Comparison of ENCODE assay signal across 35 mouse cellular contexts in the genomic region with DNA sequence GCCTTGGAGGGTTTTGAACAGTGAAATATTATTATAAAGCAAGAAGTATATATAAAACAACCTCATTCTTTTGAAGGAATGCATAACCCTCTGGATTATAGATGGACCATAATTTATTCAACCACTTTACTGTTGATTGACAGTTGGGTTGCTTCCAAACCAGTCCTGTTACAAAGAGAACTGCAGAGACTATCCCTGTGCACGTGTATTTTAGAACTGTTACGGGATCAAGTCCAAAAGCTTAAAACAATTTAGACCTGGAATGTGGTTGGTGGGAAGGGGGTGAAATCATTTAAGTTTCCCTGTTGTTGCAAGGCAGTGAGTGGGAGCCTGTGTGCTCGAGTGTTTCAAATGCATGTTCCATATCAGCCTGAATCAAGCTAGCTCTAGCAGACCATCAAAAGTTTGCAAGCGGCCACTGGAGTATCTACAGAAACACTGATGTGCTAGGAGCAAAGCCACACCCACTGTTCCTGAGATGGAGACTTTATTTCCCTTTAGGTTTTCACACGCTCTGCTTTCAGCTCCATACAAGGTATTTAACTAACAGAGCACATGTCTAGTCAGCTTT.
A peak's percentile ranks its signal among the peaks of the same experiment; 100 is the strongest.
DNase-seq lines count a peak whose midpoint lies in the region; ATAC-seq and TF ChIP-seq lines count a peak whose summit lies in the region.
"Had no signal": no experiment of that assay in that cellular context is flagged by ENCODE, and none has a peak within 500 bp of the region (broad histone marks: within the 10 kb centered on the region; RNA-seq: fewer than 3 reads in every experiment).

No protein-coding gene starts in this region.

- 56% methylated on average over 5 of the region's 5 CpGs for WGBS in limb, embryonic 13.5 days
- 81% methylated on average over 5 of the region's 5 CpGs for WGBS in limb, embryonic 10.5 days
- 32% methylated on average over 5 of the region's 5 CpGs for WGBS in embryonic facial prominence, embryonic 13.5 days
- 45% methylated on average over 5 of the region's 5 CpGs for WGBS in limb, embryonic 14.5 days
- WGBS in midbrain, embryonic 14.5 days, result 67% methylated on average over 5 of the region's 5 CpGs

- 0 out of 2 replicates have a peak, but pooled peaks cover 5% of the 10 kb centered on the region for H3K4me1 ChIP-seq in limb, embryonic 13.5 days
- H3K4me1 ChIP-seq in limb, embryonic 10.5 days, result no peaks in the 10 kb centered on the region
- peaks cover 15% of the 10 kb centered on the region for H3K4me1 ChIP-seq in embryonic facial prominence, embryonic 13.5 days
- H3K4me1 ChIP-seq in limb, embryonic 14.5 days (ENCODE audit: control insufficient read depth, insufficient read depth, low read length), result peaks cover 4% of the 10 kb centered on the region; the same call in 1 of the 2 replicates
- H3K4me1 ChIP-seq in midbrain, embryonic 14.5 days (ENCODE audit: control insufficient read depth, insufficient read depth, low read length), result no peaks in the 10 kb centered on the region
- H3K4me1 ChIP-seq: forebrain, embryonic 12.5 days; heart, embryonic 13.5 days; hindbrain, embryonic 13.5 days; limb, embryonic 15.5 days; liver, embryonic 13.5 days; midbrain, embryonic 13.5 days had no signal

- H3K9me3 ChIP-seq in limb, embryonic 13.5 days, result no peaks in the 10 kb centered on the region
- H3K9me3 ChIP-seq in limb, embryonic 10.5 days (replicated peaks), result no peaks in the 10 kb centered on the region
- no peaks in the 10 kb centered on the region for H3K9me3 ChIP-seq in embryonic facial prominence, embryonic 13.5 days
- no peaks in the 10 kb centered on the region for H3K9me3 ChIP-seq in limb, embryonic 14.5 days (ENCODE audit: control insufficient read depth, low read length)
- H3K9me3 ChIP-seq in midbrain, embryonic 14.5 days (ENCODE audit: control insufficient read depth, low read length), result no peaks in the 10 kb centered on the region
- H3K9me3 ChIP-seq: forebrain, embryonic 12.5 days; heart, embryonic 13.5 days; hindbrain, embryonic 13.5 days; limb, embryonic 15.5 days; liver, embryonic 13.5 days; megakaryocyte, embryonic 14.5 days; midbrain, embryonic 13.5 days had no signal

- 0 out of 2 replicates have a peak, but pooled peaks have one; percentile 19 for ATAC-seq in limb, embryonic 13.5 days (ENCODE audit: low FRiP score, low read depth)
- ATAC-seq in embryonic facial prominence, embryonic 13.5 days (ENCODE audit: insufficient number of reproducible peaks, insufficient read depth, low FRiP score, low TSS enrichment, low read depth), result peak; percentile 74
- ATAC-seq in limb, embryonic 14.5 days (ENCODE audit: low FRiP score, low read depth), result peak; percentile 44; the same call in 1 of the 2 replicates
- ATAC-seq in midbrain, embryonic 14.5 days (ENCODE audit: low FRiP score, low TSS enrichment), result no peak
- ATAC-seq: lung, postnatal 0 days; midbrain, embryonic 13.5 days; Patski had no signal

- H3K4me2 ChIP-seq in limb, embryonic 13.5 days (replicated peaks), result no peak overlapping the region
- H3K4me2 ChIP-seq in embryonic facial prominence, embryonic 13.5 days, result no peak overlapping the region
- no peak overlapping the region for H3K4me2 ChIP-seq in limb, embryonic 14.5 days (replicated peaks; ENCODE audit: low read depth, low read length, severe bottlenecking)
- H3K4me2 ChIP-seq in midbrain, embryonic 14.5 days (ENCODE audit: low read length), result no peak overlapping the region
- H3K4me2 ChIP-seq: forebrain, embryonic 12.5 days; heart, embryonic 13.5 days; hindbrain, embryonic 13.5 days; limb, embryonic 15.5 days; liver, embryonic 13.5 days; midbrain, embryonic 13.5 days had no signal

- H3K9ac ChIP-seq in limb, embryonic 13.5 days, result no peak overlapping the region
- H3K9ac ChIP-seq in embryonic facial prominence, embryonic 13.5 days, result no peak overlapping the region
- no peak overlapping the region for H3K9ac ChIP-seq in limb, embryonic 14.5 days (ENCODE audit: low read depth, low read length, severe bottlenecking)
- no peak overlapping the region for H3K9ac ChIP-seq in midbrain, embryonic 14.5 days (replicated peaks; ENCODE audit: low read length)
- H3K9ac ChIP-seq: forebrain, embryonic 12.5 days; heart, embryonic 13.5 days; hindbrain, embryonic 13.5 days; limb, embryonic 15.5 days; liver, embryonic 13.5 days; midbrain, embryonic 13.5 days had no signal

- no peaks in the 10 kb centered on the region for H3K36me3 ChIP-seq in limb, embryonic 13.5 days
- H3K36me3 ChIP-seq in limb, embryonic 10.5 days, result no peaks in the 10 kb centered on the region
- H3K36me3 ChIP-seq in embryonic facial prominence, embryonic 13.5 days, result no peaks in the 10 kb centered on the region
- no peaks in the 10 kb centered on the region for H3K36me3 ChIP-seq in limb, embryonic 14.5 days (ENCODE audit: control insufficient read depth, insufficient read depth, low read length)
- no peaks in the 10 kb centered on the region for H3K36me3 ChIP-seq in midbrain, embryonic 14.5 days (ENCODE audit: control insufficient read depth, insufficient read depth, low read length)
- H3K36me3 ChIP-seq: forebrain, embryonic 12.5 days; heart, embryonic 13.5 days; hindbrain, embryonic 13.5 days; limb, embryonic 15.5 days; liver, embryonic 13.5 days; midbrain, embryonic 13.5 days had no signal

- peak; percentile 64 for DNase-seq in heart, adult 11 months
- DNase-seq in heart, postnatal 10 days, result no peak
- DNase-seq in limb, embryonic 10.5 days (ENCODE audit: low spot score), result no peak
- peak; percentile 51 for DNase-seq in limb, embryonic 14.5 days (ENCODE audit: low spot score)
- no peak for DNase-seq in midbrain, embryonic 14.5 days
- DNase-seq: adrenal gland, postnatal 10 days; B cell, adult 2 months; cerebellum, adult 11 months; cerebellum, adult 9-11 months; embryo, embryonic 11 days; gastrocnemius, adult 2 months; gastrocnemius, postnatal 36 days; heart, adult 2 months; heart, postnatal 4 days; kidney, adult 11 months; kidney, postnatal 36 days; liver, embryonic 13.5 days; lung, adult 18-20 months; lung, postnatal 4 days; right cerebral cortex, postnatal 14 days; spleen, adult 18-20 months; thymus, postnatal 4 days had no signal

- no peak overlapping the region for H3K27ac ChIP-seq in limb, embryonic 13.5 days
- no peak overlapping the region for H3K27ac ChIP-seq in limb, embryonic 10.5 days
- H3K27ac ChIP-seq in embryonic facial prominence, embryonic 13.5 days, result peak overlapping the region; percentile 68
- no peak overlapping the region for H3K27ac ChIP-seq in limb, embryonic 14.5 days (replicated peaks; ENCODE audit: low read depth, low read length)
- no peak overlapping the region for H3K27ac ChIP-seq in midbrain, embryonic 14.5 days (replicated peaks; ENCODE audit: low read depth, low read length)
- H3K27ac ChIP-seq: forebrain, embryonic 12.5 days; gastrocnemius, adult 2 months; heart, adult 2 months; heart, embryonic 13.5 days; hindbrain, embryonic 13.5 days; layer of hippocampus, adult 2 months; left cerebral cortex, adult 2 months; limb, embryonic 15.5 days; liver, embryonic 13.5 days; midbrain, embryonic 13.5 days had no signal

- intact Hi-C loops in heart, postnatal 10 days (cut with DNase I), result no loop called here

- no peak for TF ChIP-seq POLR2A in limb, embryonic 14.5 days (IDR thresholded peaks at IDR 0.05; ENCODE audit: borderline replicate concordance, extremely low read depth, insufficient read depth, insufficient read length)

- no peak overlapping the region for H3K4me3 ChIP-seq in limb, embryonic 13.5 days
- no peak overlapping the region for H3K4me3 ChIP-seq in limb, embryonic 10.5 days
- no peak overlapping the region for H3K4me3 ChIP-seq in embryonic facial prominence, embryonic 13.5 days
- no peak overlapping the region for H3K4me3 ChIP-seq in limb, embryonic 14.5 days (replicated peaks; ENCODE audit: low read length)
- H3K4me3 ChIP-seq in midbrain, embryonic 14.5 days (replicated peaks; ENCODE audit: low read depth, low read length), result no peak overlapping the region
- H3K4me3 ChIP-seq: forebrain, embryonic 12.5 days; gastrocnemius, adult 2 months; heart, adult 2 months; heart, embryonic 13.5 days; hindbrain, embryonic 13.5 days; layer of hippocampus, adult 2 months; left cerebral cortex, adult 2 months; limb, embryonic 15.5 days; liver, embryonic 13.5 days; megakaryocyte, embryonic 14.5 days; midbrain, embryonic 13.5 days had no signal

- peaks cover 15% of the 10 kb centered on the region for H3K27me3 ChIP-seq in limb, embryonic 13.5 days
- H3K27me3 ChIP-seq in limb, embryonic 10.5 days (ENCODE audit: low read depth, poor library complexity, severe bottlenecking), result no peaks in the 10 kb centered on the region
- H3K27me3 ChIP-seq in embryonic facial prominence, embryonic 13.5 days, result no peaks in the 10 kb centered on the region
- H3K27me3 ChIP-seq in limb, embryonic 14.5 days (ENCODE audit: control insufficient read depth, insufficient read depth, low read length), result no peaks in the 10 kb centered on the region
- H3K27me3 ChIP-seq in midbrain, embryonic 14.5 days (ENCODE audit: control insufficient read depth, insufficient read depth, low read length), result no peaks in the 10 kb centered on the region
- H3K27me3 ChIP-seq: CH12.LX; forebrain, embryonic 12.5 days; heart, embryonic 13.5 days; hindbrain, embryonic 13.5 days; liver, embryonic 13.5 days; midbrain, embryonic 13.5 days; Patski had no signal

Comparison
In these comparisons a context has a peak if more than half of its experiments do, and no peak if none do; other contexts are left out.
1. DNase-seq: peak in heart, adult 11 months (single experiment) and limb, embryonic 14.5 days (single experiment); none in heart, postnatal 10 days (0 of 2), limb, embryonic 10.5 days (single experiment) and midbrain, embryonic 14.5 days (single experiment).